Mouse (Mus musculus) embryonic facial prominence, embryonic 13.5 days (tissue): ENCODE data around the gene Rps27rt. TPM values are rescaled to one million over a fixed set of nuclear protein-coding genes. Genes with fewer than 3 reads are reported as not detected.
A peak's percentile ranks its signal among the peaks of the same experiment; 100 is the strongest.
"Not testable (repeated sequence)": the region's sequence is repeated elsewhere in the genome, so short reads cannot be mapped to it uniquely, and the experiment has no call there.

Source experiments
- ATAC-seq: fragments of 200-750 bp; cut with Nextera tagmentation; 2 replicates; pipeline ENCODE4 v1.8.0; 2017; ENCODE audit warnings: low read depth; ENCODE audit not compliant: insufficient number of reproducible peaks, insufficient read depth, low FRiP score, low TSS enrichment
- H3K27ac ChIP-seq: fragments of 300-500 bp; sonication (generic); 2 replicates; pipeline ENCODE4 v1.5.1; 2015; ENCODE audit warnings: moderate library complexity, mild to moderate bottlenecking, inconsistent platforms
- H3K27me3 ChIP-seq: fragments of 300-500 bp; sonication (generic); 2 replicates; pipeline ENCODE4 v1.6.1; 2015; ENCODE audit warnings: mild to moderate bottlenecking, inconsistent platforms
- H3K36me3 ChIP-seq: fragments of 300-500 bp; sonication (generic); 2 replicates; pipeline ENCODE4 v1.6.1; 2015; ENCODE audit warnings: mild to moderate bottlenecking, inconsistent platforms
- H3K4me1 ChIP-seq: fragments of 300-500 bp; sonication (generic); 2 replicates; pipeline ENCODE4 v1.6.1; 2015; ENCODE audit warnings: inconsistent platforms
- H3K4me2 ChIP-seq: fragments of 300-500 bp; sonication (generic); 2 replicates; pipeline ENCODE4 v1.6.1; 2015; ENCODE audit warnings: moderate library complexity, mild to moderate bottlenecking, inconsistent platforms
- H3K4me3 ChIP-seq: fragments of 300-500 bp; sonication (generic); 2 replicates; pipeline ENCODE4 v1.5.1; 2015; ENCODE audit warnings: mild to moderate bottlenecking, inconsistent platforms
- H3K9ac ChIP-seq: fragments of 300-500 bp; sonication (generic); 2 replicates; pipeline ENCODE4 v1.6.1; 2015; ENCODE audit warnings: mild to moderate bottlenecking, inconsistent platforms
- H3K9me3 ChIP-seq: fragments of 300-500 bp; sonication (generic); 2 replicates; pipeline ENCODE4 v1.6.1; 2016; ENCODE audit warnings: inconsistent platforms
- WGBS: fragments of 180-500 bp; shearing (Covaris S2); methylation state at CpG from one replicate; pipeline ENCODE4 v1.1.7; 2015; ENCODE audit warnings: mixed read lengths; 5-methylcytosine and 5-hydroxymethylcytosine counted together
- polyA plus RNA-seq: library from polyadenylated mRNA; unstranded; fragments of >200 nt; fragmentation: Nextera tagmentation; extraction: Ambion mirVana; gene quantifications from 2 replicates; pipeline ENCODE4 v1.2.1, GENCODE M21; 2015

Gene Rps27rt
- 519 and 954 TPM in 2 replicates for polyA plus RNA-seq

GRCm38 (mm10) chr9:114982689-114983360 is at the start of gene Rps27rt:
Gene Rps27rt (minus strand): TSS chr9:114982739.
- Histone ChIP-seq H3K27me3 (peaks cover 18% of the 10 kb centered on the region), H3K4me2 (no peak within 1 kb of the TSS), H3K4me3 (no peak within 1 kb of the TSS), H3K36me3 (no peaks in the 10 kb centered on the region), H3K9me3 (no peaks in the 10 kb centered on the region), H3K9ac (no peak within 1 kb of the TSS), H3K4me1 (peaks cover 18% of the 10 kb centered on the region), H3K27ac (no peak within 1 kb of the TSS)
- WGBS: 91% methylated on average over 16 of the region's 16 CpGs
- no peak for ATAC-seq

DNA sequence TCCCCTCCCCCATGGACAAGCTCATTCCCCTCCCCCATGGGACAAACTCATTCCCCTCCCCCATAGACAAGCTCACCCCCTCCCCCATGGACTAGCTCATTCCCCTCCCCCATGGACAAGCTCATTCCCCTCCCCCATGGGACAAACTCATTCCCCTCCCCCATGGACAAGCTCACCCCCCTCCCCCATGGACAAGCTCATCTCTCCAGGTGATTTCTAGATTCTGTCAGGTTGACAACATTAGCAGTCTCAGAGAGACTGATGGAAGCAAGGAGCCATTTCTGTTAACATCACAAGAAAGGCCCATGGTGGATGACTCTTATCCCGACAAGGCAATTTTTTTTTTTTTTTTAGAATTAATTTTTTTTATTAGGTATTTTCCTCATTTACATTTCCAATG is 48.5 kb upstream of the Rps27rt start:
- H3K4me3 ChIP-seq, ATAC-seq, H3K9ac ChIP-seq, H3K27me3 ChIP-seq, H3K4me2 ChIP-seq, H3K27ac ChIP-seq, H3K4me1 ChIP-seq, H3K36me3 ChIP-seq, H3K9me3 ChIP-seq: not testable (repeated sequence)
- WGBS: 92% methylated on average over 1 of the region's 1 CpGs

DNA sequence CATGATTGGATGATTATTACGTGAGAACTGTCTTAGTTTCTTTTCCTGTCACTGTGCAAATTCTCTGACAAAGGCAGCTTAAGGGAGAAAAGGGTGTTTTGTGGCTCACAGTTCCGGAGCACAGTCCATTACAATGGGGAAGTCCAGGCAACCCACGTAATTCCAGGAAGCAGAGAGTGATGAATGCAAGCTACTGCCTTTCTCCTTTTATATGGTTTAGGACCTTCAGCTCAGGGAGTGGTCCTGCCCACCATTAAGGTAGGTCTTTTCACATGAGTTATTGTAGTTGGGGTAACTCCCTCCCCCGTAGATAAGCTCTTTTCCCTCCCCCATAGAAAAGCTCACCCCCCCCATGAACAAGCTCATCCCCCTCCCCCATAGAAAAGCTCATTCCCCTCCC is 48.0 kb upstream of the Rps27rt start:
- 83% methylated on average over 4 of the region's 4 CpGs for WGBS
- Histone ChIP-seq H3K9me3 (no peaks in the 10 kb centered on the region), H3K4me3 (no peak overlapping the region), H3K27ac (no peak overlapping the region), H3K27me3 (no peaks in the 10 kb centered on the region), H3K9ac (no peak overlapping the region), H3K36me3 (no peaks in the 10 kb centered on the region), H3K4me1 (peaks cover 7% of the 10 kb centered on the region; the same call in 1 of the 2 replicates), H3K4me2 (no peak overlapping the region)
- ATAC-seq: no peak

DNA sequence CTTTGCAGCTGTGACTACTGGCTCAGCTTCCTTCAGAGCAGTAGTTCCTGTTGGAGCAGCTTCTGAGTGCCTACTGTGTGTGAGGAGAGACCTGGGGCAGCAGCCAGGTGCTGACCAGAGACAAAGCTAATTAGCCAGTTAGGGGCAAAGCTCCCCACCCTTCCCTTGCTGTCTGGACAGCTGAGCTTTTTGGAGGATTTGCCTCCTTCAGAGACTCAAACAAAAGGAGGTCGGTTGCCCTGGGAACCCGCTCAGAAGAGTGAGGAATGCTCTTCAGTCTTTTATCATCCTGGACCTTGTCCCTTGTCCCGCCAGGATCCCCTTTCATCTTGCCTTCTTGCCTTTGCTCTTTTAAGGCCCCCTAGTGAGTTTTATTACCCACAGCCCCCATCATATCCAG is 46.8 kb upstream of the Rps27rt start:
- Histone ChIP-seq H3K36me3 (no peaks in the 10 kb centered on the region), H3K4me3 (no peak overlapping the region), H3K27ac (no peak overlapping the region), H3K9me3 (no peaks in the 10 kb centered on the region), H3K4me2 (no peak overlapping the region), H3K9ac (no peak overlapping the region), H3K4me1 (peaks cover 7% of the 10 kb centered on the region; the same call in 1 of the 2 replicates), H3K27me3 (no peaks in the 10 kb centered on the region)
- no peak for ATAC-seq
- WGBS: 7% methylated on average over 3 of the region's 3 CpGs

- no peak overlapping the region for H3K27ac ChIP-seq
Observed at GRCm38 (mm10) chr9:115023708-115024383, 41.3 kb upstream of the Rps27rt start.

DNA sequence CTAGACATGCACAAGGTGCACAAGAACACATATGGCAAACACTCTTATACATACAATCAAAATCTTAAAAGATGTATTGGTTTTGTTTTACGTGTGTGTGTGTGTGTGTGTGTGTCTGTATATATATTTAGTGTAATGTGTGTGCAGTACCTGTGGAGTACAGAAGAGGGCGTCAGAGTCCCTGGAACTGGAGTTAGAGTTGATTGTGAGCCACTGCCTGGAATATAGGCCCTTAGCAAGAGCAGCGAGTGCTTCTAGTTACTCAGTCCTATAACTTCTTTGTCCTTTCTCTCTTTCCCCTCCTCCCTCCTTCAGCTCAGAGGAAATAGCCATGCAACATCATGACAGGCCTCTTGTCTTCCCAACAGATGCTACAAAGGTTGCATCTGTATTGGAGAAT is 40.6 kb upstream of the Rps27rt start:
- ATAC-seq: no peak
- H3K9ac ChIP-seq: no peak overlapping the region
- H3K4me2 ChIP-seq: no peak overlapping the region
- H3K36me3 ChIP-seq: no peaks in the 10 kb centered on the region
- H3K9me3 ChIP-seq: no peaks in the 10 kb centered on the region
- WGBS: 77% methylated on average over 3 of the region's 3 CpGs
- H3K27ac ChIP-seq: no peak overlapping the region
- H3K4me1 ChIP-seq: no peaks in the 10 kb centered on the region; the same call in 1 of the 2 replicates
- no peaks in the 10 kb centered on the region for H3K27me3 ChIP-seq
- no peak overlapping the region for H3K4me3 ChIP-seq

More at GRCm38 (mm10) chr9:115023708-115024383, 41.3 kb upstream of the Rps27rt start:
- H3K9me3 ChIP-seq: no peaks in the 10 kb centered on the region
- no peak for ATAC-seq
- no peak overlapping the region for H3K9ac ChIP-seq
- H3K4me2 ChIP-seq: no peak overlapping the region
- H3K27me3 ChIP-seq: no peaks in the 10 kb centered on the region
- WGBS: 90% methylated on average over 10 of the region's 10 CpGs
- no peaks in the 10 kb centered on the region for H3K36me3 ChIP-seq
- H3K4me3 ChIP-seq: no peak overlapping the region
- no peaks in the 10 kb centered on the region; the same call in 1 of the 2 replicates for H3K4me1 ChIP-seq

DNA sequence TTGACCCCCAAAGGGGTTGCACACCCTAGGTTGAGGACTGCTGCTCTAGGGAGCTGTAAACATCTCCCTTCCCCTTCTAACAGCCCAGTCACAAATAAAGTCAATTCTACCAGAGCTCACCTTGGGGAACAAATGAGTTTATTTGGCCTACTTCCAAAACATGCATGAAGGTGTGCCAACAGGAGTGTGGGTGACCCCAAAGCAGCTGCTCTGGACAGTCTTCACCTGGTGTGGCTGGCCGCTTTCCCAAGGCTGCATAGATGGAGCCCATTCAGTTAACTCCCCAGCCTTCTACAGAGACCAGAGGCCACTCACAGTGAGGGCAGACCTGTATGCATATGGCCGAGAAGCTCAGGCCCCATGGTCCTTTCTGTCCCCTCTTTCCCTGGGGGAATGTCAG is 38.9 kb upstream of the Rps27rt start:
- no peak overlapping the region for H3K4me3 ChIP-seq
- H3K9ac ChIP-seq: no peak overlapping the region
- WGBS: 91% methylated on average over 2 of the region's 2 CpGs
- H3K36me3 ChIP-seq: no peaks in the 10 kb centered on the region
- ATAC-seq: no peak
- no peaks in the 10 kb centered on the region for H3K27me3 ChIP-seq
- no peaks in the 10 kb centered on the region for H3K9me3 ChIP-seq
- no peaks in the 10 kb centered on the region; the same call in 1 of the 2 replicates for H3K4me1 ChIP-seq
- no peak overlapping the region for H3K4me2 ChIP-seq
- H3K27ac ChIP-seq: no peak overlapping the region

- H3K36me3 ChIP-seq: no peaks in the 10 kb centered on the region
- no peaks in the 10 kb centered on the region for H3K9me3 ChIP-seq
- H3K27ac ChIP-seq: no peak overlapping the region
- no peak overlapping the region for H3K9ac ChIP-seq
- no peak for ATAC-seq
- no peaks in the 10 kb centered on the region for H3K27me3 ChIP-seq
- H3K4me2 ChIP-seq: no peak overlapping the region
- 87% methylated on average over 7 of the region's 7 CpGs for WGBS
- H3K4me1 ChIP-seq: no peaks in the 10 kb centered on the region; the same call in 1 of the 2 replicates
- no peak overlapping the region for H3K4me3 ChIP-seq
Observed at GRCm38 (mm10) chr9:115020141-115020540, 37.6 kb upstream of the Rps27rt start.

DNA sequence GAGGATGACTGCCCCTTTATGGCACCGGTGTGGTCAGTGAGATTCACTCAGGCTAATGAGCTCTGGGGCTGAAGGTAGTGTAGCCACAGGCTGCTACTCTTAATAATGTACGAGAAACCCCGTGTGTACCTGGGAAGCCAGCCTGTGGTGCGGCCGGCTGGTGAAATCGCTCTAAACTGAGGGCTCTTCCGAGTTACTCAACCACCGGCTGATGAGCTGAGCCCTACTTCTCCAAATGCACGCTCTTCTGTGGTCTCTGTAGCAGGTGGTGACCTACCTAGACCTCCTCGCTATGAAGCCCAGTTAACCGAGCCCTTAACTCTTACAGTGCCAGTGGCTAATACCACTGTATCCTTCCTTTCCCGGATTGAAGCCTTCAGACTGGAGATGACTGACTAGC is 29.8 kb upstream of the Rps27rt start:
- Histone ChIP-seq H3K4me1 (peaks cover 10% of the 10 kb centered on the region; the same call in 1 of the 2 replicates), H3K9me3 (peaks cover 8% of the 10 kb centered on the region; the same call in 1 of the 2 replicates), H3K36me3 (peaks cover 6% of the 10 kb centered on the region; the same call in 1 of the 2 replicates), H3K27me3 (no peaks in the 10 kb centered on the region), H3K9ac (no peak overlapping the region), H3K4me3 (no peak overlapping the region), H3K4me2 (no peak overlapping the region), H3K27ac (no peak overlapping the region)
- no peak for ATAC-seq
- 56% methylated on average over 12 of the region's 12 CpGs for WGBS

GRCm38 (mm10) chr9:115008194-115008593 is 25.7 kb upstream of the Rps27rt start:
- H3K4me2 ChIP-seq: no peak overlapping the region
- WGBS: 82% methylated on average over 7 of the region's 7 CpGs
- H3K4me3 ChIP-seq: no peak overlapping the region
- H3K27ac ChIP-seq: peak overlapping the region; percentile 30
- no peak overlapping the region for H3K9ac ChIP-seq
- no peaks in the 10 kb centered on the region for H3K27me3 ChIP-seq
- peaks cover 6% of the 10 kb centered on the region; the same call in 1 of the 2 replicates for H3K36me3 ChIP-seq
- no peak for ATAC-seq
- peaks cover 8% of the 10 kb centered on the region; the same call in 1 of the 2 replicates for H3K9me3 ChIP-seq
- peaks cover 18% of the 10 kb centered on the region; the same call in 1 of the 2 replicates for H3K4me1 ChIP-seq

DNA sequence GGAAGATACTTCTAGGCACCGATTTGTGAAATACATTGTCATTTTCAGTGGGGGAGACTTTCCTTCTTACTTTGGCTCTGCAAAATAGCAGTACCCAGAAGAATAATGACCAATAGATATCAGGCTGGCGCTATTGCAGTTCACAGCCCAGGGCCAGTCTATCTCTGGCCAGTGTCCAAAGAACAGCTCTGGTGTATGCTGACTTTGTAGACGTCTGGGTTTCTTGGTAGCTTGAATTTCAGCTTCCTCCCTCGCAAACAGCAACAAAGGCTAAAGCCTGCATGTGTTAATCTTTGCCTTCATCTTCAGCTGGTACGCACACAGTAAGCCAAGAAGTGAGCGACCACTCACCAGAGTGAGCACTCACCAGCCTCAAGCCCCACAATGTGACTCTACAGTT is 25.2 kb upstream of the Rps27rt start:
- Histone ChIP-seq H3K36me3 (peaks cover 6% of the 10 kb centered on the region; the same call in 1 of the 2 replicates), H3K9ac (no peak overlapping the region), H3K9me3 (peaks cover 8% of the 10 kb centered on the region; the same call in 1 of the 2 replicates), H3K27me3 (no peaks in the 10 kb centered on the region), H3K4me2 (no peak overlapping the region), H3K4me1 (peaks cover 18% of the 10 kb centered on the region; the same call in 1 of the 2 replicates), H3K4me3 (no peak overlapping the region), H3K27ac (peak overlapping the region; percentile 30)
- WGBS: 62% methylated on average over 6 of the region's 6 CpGs
- ATAC-seq: no peak
